Mouse (Mus musculus): ENCODE data around the gene Olfr370.
"Not testable (repeated sequence)": the region's sequence is repeated elsewhere in the genome, so short reads cannot be mapped to it uniquely, and the experiment has no call there.

Gene Olfr370

DNA sequence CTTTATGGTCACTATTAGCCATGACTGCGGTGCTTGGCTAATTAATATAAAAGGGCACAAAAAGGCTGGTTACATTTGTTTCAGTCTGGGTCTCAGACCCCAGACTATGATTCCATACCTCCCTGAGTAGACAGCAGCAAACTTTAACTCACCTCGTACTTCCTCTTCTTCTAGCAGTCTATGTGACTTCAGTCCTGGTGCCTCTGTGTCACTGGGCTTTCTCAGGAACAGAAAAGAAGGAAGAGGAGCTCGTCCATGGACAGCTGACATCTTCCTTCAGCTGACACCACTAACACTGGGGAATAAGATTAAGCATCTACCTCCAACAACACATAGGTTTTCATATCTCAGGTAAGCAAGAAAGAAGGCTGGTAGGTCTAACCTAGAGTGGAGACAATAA is at the start of gene Olfr370:
TSS of gene Olfr370 (plus strand) at position 45 of the 400 bp plus-strand sequence.
- no peak for DNase-seq (ENCODE audit: low read depth, low spot score)

DNA sequence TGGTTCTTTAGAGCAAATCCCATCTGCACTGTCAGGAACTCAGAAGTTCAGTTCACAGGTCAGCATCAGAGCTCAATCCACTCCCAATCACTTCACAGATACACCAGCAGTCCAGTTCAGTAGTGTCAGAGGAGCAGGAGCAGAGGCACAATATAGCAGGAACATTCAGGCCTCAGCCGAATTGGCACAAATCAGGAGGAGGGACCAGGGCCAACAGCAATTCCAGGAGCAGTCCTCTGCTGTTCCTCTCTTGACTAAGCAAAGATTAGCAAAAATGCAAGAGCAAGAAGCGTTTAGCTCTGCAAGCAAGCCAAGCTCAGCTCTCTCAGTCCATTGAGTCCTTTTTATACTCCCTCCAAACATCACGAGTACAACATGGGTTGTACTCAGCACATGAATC is 23.9 kb upstream of the Olfr370 start:
- DNase-seq (ENCODE audit: low read depth, low spot score): no peak

DNA sequence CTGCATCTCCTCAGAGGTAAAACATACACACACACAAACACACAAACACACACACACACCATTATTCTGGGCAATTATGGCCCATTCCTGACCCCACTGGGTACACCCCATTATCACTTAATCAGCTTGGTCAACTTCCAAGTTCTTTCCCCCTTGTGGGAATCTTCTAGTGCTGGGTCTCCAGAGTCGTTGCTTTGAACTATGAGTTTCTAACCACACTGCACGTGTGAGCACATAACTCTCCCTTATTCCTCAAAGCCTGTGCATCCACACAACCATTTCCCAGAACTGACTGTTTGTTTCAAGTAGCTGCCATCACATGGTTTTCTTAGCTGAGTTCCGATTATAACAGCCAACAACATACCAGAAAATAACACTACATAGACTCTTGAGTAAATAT is 15.1 kb upstream of the Olfr370 start:
- no peak for DNase-seq (ENCODE audit: low read depth, low spot score)

DNA sequence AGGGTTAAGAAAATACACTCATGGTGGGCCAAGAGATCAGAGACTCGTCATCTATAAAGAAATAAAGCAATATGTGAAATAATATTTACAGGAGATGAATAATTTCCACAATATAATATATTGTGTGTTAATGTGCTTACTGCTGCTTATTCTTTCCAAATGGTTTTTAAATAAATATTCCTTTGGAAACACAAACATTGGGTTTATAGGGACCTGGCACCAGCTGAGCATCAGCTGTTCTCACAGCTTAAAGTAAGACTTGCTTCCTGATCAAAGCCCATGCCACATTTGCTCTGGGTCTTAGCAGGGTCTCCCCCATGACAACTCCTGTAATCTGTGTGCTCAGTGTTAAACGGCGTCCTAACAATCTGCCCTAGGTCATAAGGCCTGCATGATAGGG is 14.7 kb upstream of the Olfr370 start:
- DNase-seq (ENCODE audit: low read depth, low spot score): not testable (repeated sequence)

DNA sequence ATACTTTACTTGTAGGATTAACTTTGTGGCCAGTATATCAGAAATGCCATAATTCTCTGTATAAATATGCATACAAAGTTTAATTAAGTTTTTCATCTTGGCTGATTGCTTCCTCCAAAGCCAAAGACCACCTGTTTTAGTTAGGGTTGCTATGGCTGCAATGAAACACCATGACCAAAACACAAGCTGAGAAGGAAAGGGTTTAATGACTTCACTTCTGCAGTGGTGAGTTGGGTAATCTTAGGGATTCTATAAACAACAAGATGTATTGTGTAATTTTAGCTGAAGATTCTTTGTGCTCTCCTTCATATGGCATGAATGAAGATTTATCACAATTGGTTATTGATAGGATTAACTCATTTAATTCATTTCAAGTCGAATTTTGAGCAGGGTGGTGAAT is 14.3 kb upstream of the Olfr370 start:
- no peak for DNase-seq (ENCODE audit: low read depth, low spot score)

DNA sequence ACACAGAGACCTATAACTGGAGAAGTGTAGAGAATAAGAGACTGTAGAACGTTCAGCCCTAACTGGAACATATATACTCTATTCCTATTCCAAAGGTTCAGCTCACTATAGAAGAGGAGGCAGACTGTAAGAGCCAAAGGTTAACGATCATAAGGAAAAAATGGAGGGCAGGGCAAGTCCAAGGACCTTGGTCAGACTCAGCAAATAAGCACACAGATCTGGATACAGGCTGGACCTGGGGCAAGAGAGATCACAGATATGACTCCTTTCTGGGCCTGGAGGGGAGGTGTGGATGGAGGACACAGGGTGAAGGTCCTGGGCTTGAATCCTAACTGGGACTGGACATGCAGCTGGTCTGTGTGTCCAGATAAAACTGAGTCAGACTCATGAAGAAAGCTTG is 778 bp upstream of the Olfr370 start:
- no peak for DNase-seq (ENCODE audit: low read depth, low spot score)

DNA sequence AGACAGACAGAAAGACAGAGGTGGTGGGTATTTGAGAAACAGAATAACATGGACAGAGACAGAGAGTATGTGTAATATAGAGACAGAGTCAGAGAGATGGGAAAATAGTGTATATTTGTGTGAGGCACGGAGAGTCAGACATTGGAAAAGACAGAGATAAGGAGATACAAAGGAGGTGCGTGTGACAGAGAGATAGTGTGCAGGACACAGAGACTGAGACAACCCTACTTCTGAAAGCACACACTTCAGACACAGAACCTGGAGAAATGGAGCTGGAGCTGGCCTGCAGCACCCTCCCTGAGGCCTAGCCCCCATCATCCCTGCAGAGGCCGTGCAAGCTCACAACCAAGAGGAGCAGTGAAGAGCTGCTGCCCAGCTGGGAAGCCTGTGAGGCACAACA is 27.1 kb downstream of the Olfr370 start:
- DNase-seq (ENCODE audit: low read depth, low spot score): no peak

DNA sequence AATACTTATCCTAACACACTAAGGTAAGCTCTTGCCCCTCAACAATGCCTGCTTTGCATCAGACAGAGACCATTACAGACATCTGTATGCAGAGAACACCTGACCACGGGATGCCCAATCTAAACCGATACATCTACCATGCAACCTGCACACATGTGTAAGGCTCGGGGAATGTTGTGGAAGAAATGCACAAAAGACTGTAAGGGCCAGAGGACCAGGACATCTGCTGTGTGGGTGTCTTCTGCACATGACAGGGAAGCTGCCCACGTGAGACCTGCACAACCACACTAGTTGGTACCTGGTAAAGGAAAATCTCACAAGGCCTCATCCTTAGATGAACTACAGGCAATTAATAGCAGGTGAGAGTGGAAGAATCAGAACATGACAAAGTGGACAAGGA is 27.7 kb downstream of the Olfr370 start:
- DNase-seq (ENCODE audit: low read depth, low spot score): no peak

DNA sequence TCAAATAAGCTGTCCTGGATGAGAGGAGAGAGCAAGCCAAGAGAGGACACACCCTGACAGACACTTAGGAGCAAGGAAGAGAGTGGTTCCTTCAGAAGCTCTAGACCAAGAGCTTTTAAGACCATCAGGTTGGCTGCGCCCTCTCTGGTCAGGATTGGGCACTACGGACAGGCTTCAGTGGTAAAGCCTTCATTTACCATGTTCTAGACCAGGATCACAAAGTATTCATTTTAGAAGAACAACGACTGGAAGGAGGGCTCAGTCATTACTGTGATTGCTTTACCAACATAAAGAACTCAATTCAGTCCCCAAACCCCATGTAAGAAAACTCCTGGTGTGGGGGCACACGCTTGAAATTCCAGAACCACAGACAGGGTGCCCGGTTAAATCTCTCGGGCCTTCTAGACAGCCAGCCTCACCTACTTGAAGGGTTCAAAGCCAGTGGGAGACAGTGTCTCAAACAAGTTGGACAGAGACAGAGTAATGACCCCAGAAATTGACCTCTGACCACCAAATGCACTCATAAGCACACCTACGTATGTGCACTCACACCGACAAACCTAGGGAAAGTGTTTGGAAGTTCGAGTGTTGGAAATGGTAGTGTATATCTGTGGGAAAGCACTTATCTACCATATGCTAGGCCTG is 30.3 kb downstream of the Olfr370 start:
- peak; percentile 67 for DNase-seq (ENCODE audit: low read depth, low spot score)

DNA sequence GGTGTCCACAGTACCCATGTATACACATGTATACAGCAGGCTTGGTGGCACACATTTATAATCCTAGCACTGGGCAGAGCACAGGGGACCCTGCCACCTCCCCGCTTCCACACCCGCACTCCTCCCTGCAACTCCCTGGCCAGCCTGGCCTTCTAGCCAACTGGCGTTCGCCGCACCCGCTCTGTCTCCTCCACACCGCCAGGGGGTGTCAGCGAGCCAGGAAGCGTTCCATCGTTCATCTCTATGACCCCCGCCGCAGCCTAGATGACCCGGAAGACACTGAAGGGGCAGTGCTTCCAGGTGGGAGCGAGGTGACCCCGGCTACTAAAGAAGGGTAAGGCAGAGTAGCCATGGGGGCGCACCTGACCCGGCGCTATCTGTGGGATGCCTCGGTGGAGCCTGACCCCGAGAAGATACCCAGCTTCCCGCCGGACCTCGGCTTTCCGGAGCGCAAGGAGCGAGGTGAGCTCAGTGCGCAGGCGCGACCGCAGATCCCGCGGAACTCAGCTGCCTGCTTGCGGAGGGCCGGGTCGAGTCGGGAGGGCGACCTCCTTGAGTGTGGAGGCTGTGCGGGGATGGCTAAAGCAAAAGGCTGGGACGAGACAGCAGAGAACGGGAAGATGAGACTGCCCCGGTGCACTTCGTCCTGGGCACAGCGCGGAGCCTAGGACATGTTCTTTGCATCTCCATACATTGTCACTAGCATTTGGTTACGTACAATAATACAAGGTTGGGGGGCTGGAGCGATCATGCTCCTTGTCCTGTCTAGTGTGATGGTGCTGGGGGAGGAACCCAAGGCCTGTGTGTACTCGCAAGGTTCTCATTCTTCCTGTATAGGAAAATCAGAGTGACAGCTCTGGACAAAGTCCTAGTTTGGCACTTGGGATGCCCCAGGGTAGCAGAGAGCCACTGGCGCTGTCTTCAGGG is 31.2 kb downstream of the Olfr370 start, which contains the start of gene Ndufb7:
TSS of gene Ndufb7 (plus strand) at position 203 of the 927 bp plus-strand sequence.
- DNase-seq (ENCODE audit: low read depth, low spot score): peak; percentile 82

DNA sequence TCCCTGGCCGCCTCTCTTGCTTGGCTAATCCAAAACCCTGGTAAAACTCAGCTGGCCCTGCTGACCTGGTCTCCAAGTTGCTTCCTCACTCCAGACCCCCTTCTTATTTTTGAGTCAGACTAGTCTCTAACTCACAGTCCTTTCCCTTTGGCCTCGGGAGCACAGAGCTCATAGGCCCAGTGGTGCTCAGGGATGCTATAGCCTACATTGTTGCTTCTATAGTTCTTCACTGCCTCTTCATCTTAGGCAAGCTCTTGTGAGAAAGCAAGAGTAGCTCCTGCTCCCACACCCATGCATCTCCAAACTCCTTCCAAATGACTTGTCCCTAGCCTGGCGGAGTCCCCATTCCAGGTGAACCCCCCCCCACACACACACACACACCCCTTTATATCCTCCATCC is 32.1 kb downstream of the Olfr370 start:
- no peak for DNase-seq (ENCODE audit: low read depth, low spot score)

DNA sequence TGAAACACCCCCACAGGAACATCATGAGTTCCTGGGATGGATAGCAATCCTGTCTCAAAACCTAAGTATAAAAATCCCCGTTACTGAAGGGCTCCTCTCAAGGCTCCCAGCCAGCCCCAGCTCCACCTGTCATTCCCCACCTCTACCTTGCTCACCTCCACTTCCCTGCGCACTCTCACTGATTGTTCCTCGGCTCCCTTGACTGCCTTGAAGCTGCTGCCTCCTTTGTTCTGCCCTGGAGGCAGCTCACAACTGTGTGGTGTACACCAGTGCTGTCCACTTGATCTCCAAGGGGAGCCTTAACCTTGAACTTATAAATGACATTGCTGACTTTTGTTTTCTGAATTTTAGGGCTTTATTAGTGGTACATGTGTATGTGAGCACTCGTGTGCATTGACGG is 32.5 kb downstream of the Olfr370 start:
- no peak for DNase-seq (ENCODE audit: low read depth, low spot score)

DNA sequence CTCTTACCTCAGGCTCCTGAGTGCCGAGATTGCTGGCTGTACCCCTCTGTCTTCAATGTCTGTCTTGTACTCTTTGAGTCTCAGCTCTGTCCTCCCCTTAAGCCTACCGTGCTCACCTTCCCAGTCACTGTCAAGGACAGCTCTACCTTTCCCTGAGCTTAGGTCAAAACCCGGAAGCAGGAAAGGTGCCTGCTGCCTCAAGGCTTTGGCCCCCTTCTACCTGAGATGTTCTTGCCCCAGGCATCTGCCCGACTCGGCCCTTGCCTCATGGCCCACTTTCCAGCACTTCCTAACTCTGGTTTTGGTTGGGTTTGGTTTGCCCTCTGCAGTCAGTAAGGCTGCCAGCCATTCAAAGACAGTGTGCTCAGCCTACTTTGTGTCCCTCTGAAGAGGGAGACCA is 33.2 kb downstream of the Olfr370 start:
- no peak for DNase-seq (ENCODE audit: low read depth, low spot score)

DNA sequence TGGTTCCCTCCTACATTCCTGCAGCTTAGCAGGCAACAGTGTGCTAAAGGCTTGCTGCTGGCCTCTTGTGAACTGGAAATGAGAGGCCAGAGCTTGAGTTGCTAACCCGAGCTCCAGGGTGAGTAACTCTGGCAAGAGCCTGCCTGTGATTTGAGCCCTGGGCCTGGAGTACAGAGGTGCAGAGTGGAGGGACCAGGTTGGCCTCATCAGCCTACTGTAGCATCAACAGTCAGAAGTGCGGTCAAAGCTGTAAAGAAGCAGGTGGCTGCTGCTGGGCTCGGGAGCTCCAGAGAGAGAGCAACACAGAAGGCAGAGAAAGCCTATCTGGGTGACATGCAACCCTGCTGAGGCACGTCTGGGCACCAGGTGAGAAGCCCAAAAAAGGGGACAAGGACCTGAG is 33.6 kb downstream of the Olfr370 start:
- DNase-seq (ENCODE audit: low read depth, low spot score): no peak

DNA sequence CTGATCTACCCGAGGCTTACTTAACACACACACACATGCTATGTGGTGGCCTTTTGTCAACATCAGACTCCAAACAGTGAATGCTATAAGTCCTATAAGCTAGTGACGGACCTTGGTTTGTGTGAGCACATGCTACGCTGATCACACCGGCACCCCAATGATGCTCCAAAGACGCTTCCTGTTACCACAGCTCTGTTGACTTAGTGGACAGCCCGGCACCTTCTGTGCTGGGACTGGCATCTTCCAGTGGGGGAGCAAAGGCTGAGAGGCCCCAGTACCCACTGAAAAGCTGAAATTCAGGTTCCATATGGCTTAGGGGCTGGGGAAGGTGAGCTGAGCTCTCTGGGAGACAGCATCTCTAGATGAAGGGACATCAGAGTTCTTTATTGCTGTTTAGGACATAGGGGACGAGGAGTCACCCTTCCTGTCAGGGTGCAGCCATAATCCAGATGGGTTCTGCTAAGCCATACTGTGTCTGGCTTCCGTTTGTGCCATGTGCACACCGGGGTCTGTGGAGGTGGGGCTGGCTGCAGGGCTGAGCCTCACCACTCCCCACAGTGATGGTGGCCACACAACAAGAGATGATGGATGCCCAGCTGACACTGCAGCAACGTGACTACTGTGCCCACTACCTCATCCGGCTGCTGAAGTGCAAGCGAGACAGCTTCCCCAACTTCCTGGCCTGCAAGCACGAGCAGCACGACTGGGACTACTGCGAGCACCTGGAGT is 34.9 kb downstream of the Olfr370 start:
- DNase-seq (ENCODE audit: low read depth, low spot score): no peak

DNA sequence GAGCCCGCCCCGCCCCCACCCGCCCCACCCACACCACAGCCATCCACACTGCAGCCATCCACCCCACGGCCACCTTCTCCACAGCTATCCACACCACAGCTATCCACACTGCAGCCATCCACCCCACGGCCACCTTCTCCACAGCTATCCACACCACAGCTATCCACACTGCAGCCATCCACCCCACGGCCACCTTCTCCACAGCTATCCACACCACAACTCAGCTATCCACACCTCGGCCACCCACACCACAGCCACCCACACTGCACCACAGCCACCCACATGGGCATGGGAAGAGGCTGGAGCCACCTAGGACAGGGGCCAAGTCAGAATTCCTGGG is 35.4 kb downstream of the Olfr370 start:
- DNase-seq (ENCODE audit: low read depth, low spot score): not testable (repeated sequence)

DNA sequence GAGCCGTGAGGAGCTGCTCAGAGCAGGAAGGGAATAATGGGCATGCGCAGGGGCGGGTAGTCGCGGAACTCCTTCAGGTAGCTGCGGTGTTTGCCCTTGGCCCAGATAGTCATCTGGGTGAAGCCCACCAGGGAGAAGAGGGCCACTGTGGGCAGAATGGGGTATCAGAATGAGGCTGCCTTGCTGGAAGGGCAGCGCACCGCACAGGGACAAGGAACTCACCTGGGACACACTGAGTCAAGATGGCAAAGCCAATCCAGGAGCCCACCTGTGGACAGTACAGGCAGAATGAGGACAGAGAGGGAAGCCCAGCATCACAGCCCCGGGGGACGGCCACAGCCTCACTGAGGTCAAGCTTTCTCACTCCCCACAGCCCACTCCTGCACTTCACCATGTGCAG is 36.2 kb downstream of the Olfr370 start:
- DNase-seq (ENCODE audit: low read depth, low spot score): no peak

DNA sequence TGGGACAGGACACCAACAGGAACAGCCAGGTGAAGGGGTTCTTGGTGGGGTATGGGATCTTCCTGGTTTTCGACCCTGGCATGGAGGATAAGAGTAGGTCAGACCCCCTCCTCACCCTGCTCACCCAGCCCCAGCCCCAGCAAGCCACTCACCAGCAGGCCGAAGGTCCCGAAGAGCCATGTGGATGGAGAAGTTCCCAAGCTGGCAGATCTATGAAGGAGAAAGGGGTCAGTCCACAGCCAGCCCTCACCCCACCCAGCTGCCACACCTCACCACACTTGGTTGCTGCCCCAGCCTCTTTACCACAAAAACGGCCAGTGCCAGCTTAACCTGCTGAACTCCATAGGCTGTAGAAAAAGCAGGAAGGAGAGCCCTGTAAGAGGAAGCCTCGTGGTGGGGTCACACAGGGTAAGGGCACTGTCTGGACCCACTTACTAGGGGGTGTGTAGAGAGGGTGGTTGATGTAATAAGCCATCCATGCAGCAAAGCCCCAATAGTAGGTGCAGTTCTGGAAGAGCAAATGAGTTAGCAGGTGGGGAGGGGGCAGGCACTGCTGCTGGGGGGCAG is 36.7 kb downstream of the Olfr370 start:
- DNase-seq (ENCODE audit: low read depth, low spot score): no peak

DNA sequence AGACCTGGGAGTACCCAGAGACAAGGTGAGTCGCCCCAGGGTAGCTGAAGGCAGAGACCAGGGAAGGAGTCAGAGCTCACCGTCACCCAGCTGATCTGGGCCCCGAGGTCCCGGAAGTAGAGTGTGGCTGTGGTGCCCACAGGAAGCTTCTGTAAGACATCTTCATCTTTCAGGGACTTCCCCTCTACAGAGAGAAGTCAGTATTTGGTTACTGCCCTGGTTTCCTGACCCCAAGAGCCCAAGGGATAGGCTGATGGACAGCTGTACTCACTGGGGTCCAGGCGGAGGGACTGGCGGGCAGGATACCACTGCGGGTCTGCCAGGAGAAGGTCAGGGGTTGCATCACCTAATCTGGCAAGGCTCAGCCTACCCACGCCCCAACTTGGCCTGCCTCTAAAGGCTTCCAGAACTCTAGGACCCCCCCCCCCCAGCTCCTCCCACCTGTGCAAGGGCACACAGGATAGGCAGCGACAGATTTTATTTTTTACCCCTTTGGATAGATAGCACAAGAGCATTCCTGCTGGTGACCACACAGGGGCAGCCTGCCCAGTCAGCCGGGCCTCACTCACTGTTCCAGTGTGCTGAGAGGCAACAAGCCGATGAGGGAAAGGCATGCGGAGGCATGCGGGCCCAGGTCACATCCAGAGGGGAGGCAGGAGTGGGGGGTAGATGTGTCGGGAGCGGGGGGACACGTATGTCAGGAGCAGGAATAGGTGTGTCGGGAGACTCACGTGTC is 37.7 kb downstream of the Olfr370 start:
- DNase-seq (ENCODE audit: low read depth, low spot score): no peak

DNA sequence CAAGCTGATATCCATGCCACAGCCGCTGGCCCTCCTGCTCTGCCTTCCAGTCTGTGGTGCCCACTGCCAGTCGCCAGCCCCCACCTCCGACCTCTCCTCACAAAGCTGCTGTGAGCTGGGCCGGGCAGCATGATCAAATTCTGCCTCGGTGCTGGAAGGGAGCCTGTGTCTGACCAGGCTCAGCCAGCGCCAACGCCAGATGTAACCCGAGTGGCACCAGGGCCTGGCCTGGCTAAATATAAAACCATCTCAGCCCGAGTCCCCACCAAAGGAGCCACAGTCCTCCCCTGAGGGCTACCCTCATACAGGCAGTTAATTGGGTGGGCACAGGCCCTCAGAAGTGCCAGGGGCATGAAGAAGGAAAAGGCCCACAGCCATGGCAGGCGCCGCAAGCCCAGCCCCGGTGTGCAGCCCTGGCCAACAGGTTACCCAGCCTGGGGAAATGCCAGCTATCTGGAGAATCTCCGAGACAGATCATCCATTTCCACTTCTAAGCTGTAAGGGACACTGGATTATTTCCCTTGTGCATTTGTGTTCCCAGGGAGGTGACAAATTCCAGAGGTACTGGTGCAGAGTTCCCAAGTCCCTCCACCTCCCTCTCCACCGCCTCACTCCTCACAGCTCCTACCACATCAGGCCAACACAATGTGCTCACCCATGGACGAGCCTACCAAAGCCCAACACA is 39.2 kb downstream of the Olfr370 start:
- no peak for DNase-seq (ENCODE audit: low read depth, low spot score)

All from WW6 (cell line).